Comparison of ENCODE assay signal across 8 mouse cellular contexts in the genomic region with DNA sequence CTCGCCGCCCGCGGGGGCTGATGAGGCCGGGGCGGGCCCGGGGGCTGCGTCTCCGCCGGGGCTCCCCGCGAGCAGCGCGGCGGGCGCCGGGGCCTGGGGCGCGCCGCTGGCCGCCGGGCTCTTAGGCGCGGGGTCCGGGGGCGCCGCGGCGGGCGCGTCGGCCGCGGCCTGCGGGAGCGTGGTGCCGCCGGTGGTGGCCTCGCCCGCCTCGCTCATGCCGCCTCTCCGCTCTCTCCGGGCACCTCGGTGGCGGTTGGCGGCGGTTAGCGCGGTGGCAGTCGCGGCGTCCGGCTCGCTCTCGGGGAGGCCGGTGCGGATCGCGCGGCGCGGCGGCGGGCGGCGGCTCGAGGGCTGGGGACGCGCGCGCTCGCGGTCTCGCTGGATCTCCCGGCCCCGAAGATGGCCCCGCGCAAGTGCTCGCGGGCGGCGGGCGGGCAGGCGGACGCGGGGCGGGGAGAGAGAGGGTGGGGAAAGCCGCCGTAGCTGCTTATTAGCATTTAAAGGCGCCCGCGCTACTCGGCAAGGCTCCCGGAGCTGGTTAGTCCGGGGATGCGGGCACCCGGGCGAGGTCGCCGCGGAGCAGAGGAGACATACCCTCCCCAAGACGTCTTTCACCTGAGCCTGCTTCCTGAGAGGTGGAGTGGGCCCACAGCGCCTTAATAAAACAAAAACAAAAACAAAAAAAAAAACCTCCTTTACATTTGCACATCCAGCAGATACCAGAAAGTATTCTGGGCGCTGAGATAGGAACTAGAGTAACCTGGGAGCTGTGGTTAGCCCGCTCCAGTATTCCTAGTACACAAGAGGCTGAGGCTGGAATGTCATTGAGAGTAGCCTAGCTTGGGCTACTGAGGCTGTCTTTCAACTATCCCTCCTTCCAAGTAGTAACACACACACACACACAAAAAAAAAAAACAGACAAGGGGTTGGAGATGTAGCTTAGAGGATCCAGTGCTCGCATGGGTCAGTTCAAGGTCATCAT. TPM values are rescaled to one million over a fixed set of nuclear protein-coding genes. Genes with fewer than 3 reads are reported as not detected.
DNase-seq lines count a peak whose midpoint lies in the region; ATAC-seq and TF ChIP-seq lines count a peak whose summit lies in the region.

A gene (minus strand): TSS at position 437 of the 982 bp plus-strand sequence.

- no peak for TF ChIP-seq CTCF in brain, embryonic 14.5 days (IDR thresholded peaks at IDR 0.05; ENCODE audit: borderline replicate concordance, extremely low read depth, insufficient read depth, insufficient read length)
- TF ChIP-seq CTCF in kidney, postnatal 0 days (IDR thresholded peaks at IDR 0.05; ENCODE audit: low read depth), result no peak
- no peak for TF ChIP-seq CTCF in liver, adult 2 months (IDR thresholded peaks at IDR 0.05; ENCODE audit: low read depth, low read length)

- peak; percentile 92 for ATAC-seq in heart, embryonic 12.5 days (ENCODE audit: insufficient number of reproducible peaks, low FRiP score)
- peak; percentile 92 for ATAC-seq in kidney, postnatal 0 days (replicated peaks; ENCODE audit: low FRiP score, low read depth)

- no peaks in the 10 kb centered on the region for H3K9me3 ChIP-seq in erythroblast, embryonic 14.5 days (ENCODE audit: control insufficient read depth, low read length)
- H3K9me3 ChIP-seq in heart, embryonic 12.5 days (replicated peaks), result no peaks in the 10 kb centered on the region
- no peaks in the 10 kb centered on the region for H3K9me3 ChIP-seq in kidney, postnatal 0 days (replicated peaks; ENCODE audit: low read length)

- no peaks in the 10 kb centered on the region for H3K27me3 ChIP-seq in erythroblast, embryonic 14.5 days (ENCODE audit: control insufficient read depth)
- H3K27me3 ChIP-seq in heart, embryonic 12.5 days (replicated peaks), result no peaks in the 10 kb centered on the region
- no peaks in the 10 kb centered on the region for H3K27me3 ChIP-seq in kidney, postnatal 0 days (ENCODE audit: insufficient read depth, low read length)
- H3K27me3 ChIP-seq in liver, adult 2 months (ENCODE audit: control insufficient read depth, insufficient read depth, low read length), result no peaks in the 10 kb centered on the region
- no peaks in the 10 kb centered on the region for H3K27me3 ChIP-seq in myocyte (ENCODE audit: control insufficient read depth, insufficient read depth, insufficient read length)

- peak; percentile 44; the same call in 1 of the 2 replicates for TF ChIP-seq POLR2A in brain, embryonic 14.5 days (IDR thresholded peaks at IDR 0.05; ENCODE audit: borderline replicate concordance, extremely low read depth, insufficient read depth, insufficient read length, poor library complexity, severe bottlenecking)
- TF ChIP-seq POLR2A in liver, adult 2 months (IDR thresholded peaks at IDR 0.05; ENCODE audit: extremely low read depth, insufficient read depth, low read length), result no peak
- peak; percentile 81 for TF ChIP-seq POLR2A in myocyte (IDR thresholded peaks at IDR 0.05; ENCODE audit: insufficient read length, low read depth)

- peak within 1 kb of the TSS; percentile 88 for H3K4me3 ChIP-seq in erythroblast, embryonic 14.5 days (replicated peaks)
- H3K4me3 ChIP-seq in heart, embryonic 12.5 days, result peak within 1 kb of the TSS; percentile 88
- peak within 1 kb of the TSS; percentile 70 for H3K4me3 ChIP-seq in kidney, postnatal 0 days (replicated peaks; ENCODE audit: low read depth, low read length)
- peak within 1 kb of the TSS; percentile 86 for H3K4me3 ChIP-seq in liver, adult 2 months (ENCODE audit: insufficient read depth, low read depth, low read length)
- H3K4me3 ChIP-seq in myocyte, result peak within 1 kb of the TSS; percentile 92

- peak within 1 kb of the TSS; percentile 90 for H3K4me2 ChIP-seq in heart, embryonic 12.5 days
- H3K4me2 ChIP-seq in kidney, postnatal 0 days (ENCODE audit: low read length), result peak within 1 kb of the TSS; percentile 73
- peak within 1 kb of the TSS; percentile 93 for H3K4me2 ChIP-seq in myocyte (ENCODE audit: low read depth)

- peak within 1 kb of the TSS; percentile 91 for H3ac ChIP-seq in myocyte (ENCODE audit: control insufficient read depth, insufficient read length)

- peak within 1 kb of the TSS; percentile 96 for H3K9ac ChIP-seq in heart, embryonic 12.5 days
- H3K9ac ChIP-seq in kidney, postnatal 0 days (ENCODE audit: low read depth, low read length), result peak within 1 kb of the TSS; percentile 91
- H3K9ac ChIP-seq in liver, adult 2 months (ENCODE audit: low read depth, low read length), result peak within 1 kb of the TSS; percentile 99

- DNase-seq in CD4-positive helper T cell, adult 2 months (ENCODE audit: low read depth, low spot score), result peak; percentile 78
- DNase-seq in brain, embryonic 14.5 days (ENCODE audit: low read depth), result peak; percentile 96
- peak; percentile 94 for DNase-seq in kidney, postnatal 0 days (ENCODE audit: low spot score)
- peak; percentile 50 for DNase-seq in liver, adult 2 months (ENCODE audit: extremely low read depth, low read depth, low spot score)
- peak; percentile 82 to 93 for DNase-seq in spleen, postnatal 4 days (ENCODE audit: low spot score in 2 of 2)

- H3K27ac ChIP-seq in heart, embryonic 12.5 days (ENCODE audit: poor library complexity, severe bottlenecking), result peak within 1 kb of the TSS; percentile 88
- peak within 1 kb of the TSS; percentile 91 for H3K27ac ChIP-seq in kidney, postnatal 0 days
- peak within 1 kb of the TSS; percentile 38; the same call in 1 of the 2 replicates for H3K27ac ChIP-seq in liver, adult 2 months (replicated peaks; ENCODE audit: insufficient read depth, low read depth, low read length)

- peaks cover 8% of the 10 kb centered on the region for H3K79me2 ChIP-seq in liver, adult 2 months (ENCODE audit: control insufficient read depth, insufficient read depth, low read length)
- H3K79me2 ChIP-seq in myocyte (ENCODE audit: control insufficient read depth, insufficient read depth), result peaks cover 51% of the 10 kb centered on the region

- H3K36me3 ChIP-seq in erythroblast, embryonic 14.5 days (ENCODE audit: control insufficient read depth), result peaks cover 29% of the 10 kb centered on the region
- H3K36me3 ChIP-seq in heart, embryonic 12.5 days, result no peaks in the 10 kb centered on the region
- no peaks in the 10 kb centered on the region for H3K36me3 ChIP-seq in kidney, postnatal 0 days (ENCODE audit: insufficient read depth, low read length)
- H3K36me3 ChIP-seq in liver, adult 2 months (ENCODE audit: control insufficient read depth, insufficient read depth, low read length), result no peaks in the 10 kb centered on the region
- peaks cover 1% of the 10 kb centered on the region for H3K36me3 ChIP-seq in myocyte (ENCODE audit: control insufficient read depth, insufficient read depth)

- 2% methylated on average over 100 of the region's 107 CpGs for WGBS in heart, embryonic 12.5 days
- under 1% methylated on average over 73 of the region's 107 CpGs for WGBS in kidney, postnatal 0 days
- WGBS in liver, adult 2 months, result 2% methylated on average over 96 of the region's 107 CpGs

- H3K4me1 ChIP-seq in erythroblast, embryonic 14.5 days (ENCODE audit: control insufficient read depth), result peaks cover 58% of the 10 kb centered on the region
- H3K4me1 ChIP-seq in heart, embryonic 12.5 days (replicated peaks), result peaks cover 27% of the 10 kb centered on the region
- 0 out of 2 replicates have a peak, but pooled peaks cover 18% of the 10 kb centered on the region for H3K4me1 ChIP-seq in kidney, postnatal 0 days (replicated peaks; ENCODE audit: insufficient read depth, low read length)
- H3K4me1 ChIP-seq in liver, adult 2 months (ENCODE audit: control insufficient read depth, insufficient read depth, low read length), result peaks cover 3% of the 10 kb centered on the region; the same call in 1 of the 2 replicates

TF ChIP-seq in myocyte, 11 proteins besides CTCF, POLR2A, EP300 and RAD21:
- TF ChIP-seq MYOD1 (IDR thresholded peaks at IDR 0.05; ENCODE audit: control insufficient read depth in 1 of 3, insufficient read length in 2 of 3, low read depth in 2 of 3) (peak in 1 of 3 experiments; percentile 24), MYOG (IDR thresholded peaks at IDR 0.05; ENCODE audit: control insufficient read depth in 1 of 3, insufficient read depth in 1 of 3, insufficient read length in 2 of 3, low read depth in 2 of 3) (peak in 1 of 3 experiments; percentile 40), POLR2AphosphoS2 (IDR thresholded peaks at IDR 0.05; ENCODE audit: insufficient read length, low read depth) (peak; percentile 87), USF1 (IDR thresholded peaks at IDR 0.05; ENCODE audit: low read depth) (no peak), TCF12 (IDR thresholded peaks at IDR 0.05; ENCODE audit: insufficient read depth, poor library complexity, severe bottlenecking) (no peak), REST (IDR thresholded peaks at IDR 0.05; ENCODE audit: insufficient read depth, insufficient read length) (no peak)

RNA-seq across cellular contexts. Expression of the gene that starts here (rescaled TPM):
- 88.6 and 124 TPM in 2 replicates for polyA plus RNA-seq in brain, embryonic 14.5 days (2012; rRNA removed)
- 366 and 393 TPM in 2 replicates for polyA plus RNA-seq in erythroblast, embryonic 14.5 days (2012)
- polyA plus RNA-seq in heart, embryonic 12.5 days (2016; fragmentation: Nextera tagmentation; extraction: Ambion mirVana), result 47.9 and 52.6 TPM in 2 replicates
- 51.5 and 65.9 TPM in 2 replicates for polyA plus RNA-seq in kidney, postnatal 0 days (2015; fragmentation: Nextera tagmentation; extraction: Ambion mirVana)
- total RNA-seq in liver, adult 2 months (2014; rRNA removed), result 16.8 and 18.4 TPM in 2 replicates
- 18.3 and 23.9 TPM in 2 replicates for polyA plus RNA-seq in liver, adult 2 months (2012; rRNA removed)
- polyA plus RNA-seq in myocyte (2012; fragmentation: generic; extraction: Trizol), result 768 TPM

Comparison
In these comparisons a context has a peak if more than half of its experiments do, and no peak if none do; other contexts are left out.
1. Peak in every context shown above with its lines: DNase-seq, ATAC-seq, H3K4me3 ChIP-seq and H3K27ac ChIP-seq.
2. H3K27ac ChIP-seq: peak in every context shown above with its lines; median percentile 91 in kidney, postnatal 0 days; 88 in heart, embryonic 12.5 days; 38 in liver, adult 2 months.